Mouse (Mus musculus) neural tube, embryonic 14.5 days (tissue): Measurements from ENCODE around the gene Rab31. TPM values are rescaled to one million over a fixed set of nuclear protein-coding genes. Genes with fewer than 3 reads are reported as not detected.
A peak's percentile ranks its signal among the peaks of the same experiment; 100 is the strongest.

Source experiments
- ATAC-seq: fragments of 200-750 bp; cut with Nextera tagmentation; 2 replicates; pipeline ENCODE4 v1.8.0; 2017; ENCODE audit warnings: low read depth, mild to moderate bottlenecking, moderate TSS enrichment, moderate library complexity
- H3K27ac ChIP-seq: fragments of 300-500 bp; sonication (generic); 2 replicates; pipeline ENCODE4 v1.5.1; 2014; ENCODE audit warnings: low read depth, mild to moderate bottlenecking, control low read depth, low read length, moderate library complexity, mixed read lengths
- H3K27me3 ChIP-seq: fragments of 300-500 bp; sonication (generic); 2 replicates; pipeline ENCODE4 v1.6.1; 2014; ENCODE audit warnings: low read length; ENCODE audit not compliant: control insufficient read depth, insufficient read depth
- H3K36me3 ChIP-seq: fragments of 300-500 bp; sonication (generic); 2 replicates; pipeline ENCODE4 v1.6.1; 2014; ENCODE audit warnings: low read length, mixed read lengths; ENCODE audit not compliant: control insufficient read depth, insufficient read depth
- H3K4me1 ChIP-seq: fragments of 300-500 bp; sonication (generic); 2 replicates; pipeline ENCODE4 v1.6.1; 2014; ENCODE audit warnings: low read length; ENCODE audit not compliant: control insufficient read depth, insufficient read depth
- H3K4me2 ChIP-seq: fragments of 300-500 bp; sonication (generic); 2 replicates; pipeline ENCODE4 v1.6.1; 2014; ENCODE audit warnings: mild to moderate bottlenecking, low read depth, low read length, control low read depth
- H3K4me3 ChIP-seq: fragments of 300-500 bp; sonication (generic); 2 replicates; pipeline ENCODE4 v1.5.1; 2014; ENCODE audit warnings: low read depth, low read length, control low read depth, mixed read lengths
- H3K9ac ChIP-seq: fragments of 300-500 bp; sonication (generic); replicated peaks from 2 replicates; pipeline ENCODE4 v1.6.1; 2014; ENCODE audit warnings: low read depth, mild to moderate bottlenecking, control low read depth, low read length, mixed read lengths
- H3K9me3 ChIP-seq: fragments of 300-500 bp; sonication (generic); 2 replicates; pipeline ENCODE4 v1.6.1; 2016; ENCODE audit warnings: low read length; ENCODE audit not compliant: control insufficient read depth
- WGBS: fragments of 180-500 bp; shearing (Covaris S2); extraction: QIAGEN DNeasy Blood & Tissue Kit; methylation state at CpG from one replicate; pipeline ENCODE4 v1.1.7; 2014; 5-methylcytosine and 5-hydroxymethylcytosine counted together
- polyA plus RNA-seq: library from polyadenylated mRNA; unstranded; fragments of >200 nt; fragmentation: Nextera tagmentation; extraction: Ambion mirVana; gene quantifications from 2 replicates; pipeline ENCODE4 v1.2.1, GENCODE M21; 2014

Rab31 gene
- polyA plus RNA-seq, 1 experiment from 2014 or later, result 70.8 TPM

- H3K27ac ChIP-seq, result no peak overlapping the region
- H3K9ac ChIP-seq, result no peak overlapping the region
- ATAC-seq, result no peak
- H3K9me3 ChIP-seq, result no peaks in the 10 kb centered on the region
- H3K4me3 ChIP-seq, result no peak overlapping the region
- H3K27me3 ChIP-seq, result no peaks in the 10 kb centered on the region; the same call in 1 of the 2 replicates
- H3K4me1 ChIP-seq, result peaks cover 11% of the 10 kb centered on the region
- H3K36me3 ChIP-seq, result no peaks in the 10 kb centered on the region
- H3K4me2 ChIP-seq, result no peak overlapping the region
These were observed 13.2 kb upstream of the Rab31 start for GRCm38 (mm10) chr17:65785707-65786106.

GRCm38 (mm10) chr17:65784610-65785140 is 12.1 kb upstream of the Rab31 start:
- Histone ChIP-seq H3K4me1 (peaks cover 11% of the 10 kb centered on the region), H3K9ac (no peak overlapping the region), H3K9me3 (no peaks in the 10 kb centered on the region), H3K36me3 (no peaks in the 10 kb centered on the region), H3K27me3 (no peaks in the 10 kb centered on the region; the same call in 1 of the 2 replicates), H3K4me2 (peak overlapping the region; percentile 50), H3K4me3 (peak overlapping the region; percentile 97), H3K27ac (no peak overlapping the region)
- ATAC-seq, result no peak
- 72% methylated on average over 8 of the region's 8 CpGs for WGBS

DNA sequence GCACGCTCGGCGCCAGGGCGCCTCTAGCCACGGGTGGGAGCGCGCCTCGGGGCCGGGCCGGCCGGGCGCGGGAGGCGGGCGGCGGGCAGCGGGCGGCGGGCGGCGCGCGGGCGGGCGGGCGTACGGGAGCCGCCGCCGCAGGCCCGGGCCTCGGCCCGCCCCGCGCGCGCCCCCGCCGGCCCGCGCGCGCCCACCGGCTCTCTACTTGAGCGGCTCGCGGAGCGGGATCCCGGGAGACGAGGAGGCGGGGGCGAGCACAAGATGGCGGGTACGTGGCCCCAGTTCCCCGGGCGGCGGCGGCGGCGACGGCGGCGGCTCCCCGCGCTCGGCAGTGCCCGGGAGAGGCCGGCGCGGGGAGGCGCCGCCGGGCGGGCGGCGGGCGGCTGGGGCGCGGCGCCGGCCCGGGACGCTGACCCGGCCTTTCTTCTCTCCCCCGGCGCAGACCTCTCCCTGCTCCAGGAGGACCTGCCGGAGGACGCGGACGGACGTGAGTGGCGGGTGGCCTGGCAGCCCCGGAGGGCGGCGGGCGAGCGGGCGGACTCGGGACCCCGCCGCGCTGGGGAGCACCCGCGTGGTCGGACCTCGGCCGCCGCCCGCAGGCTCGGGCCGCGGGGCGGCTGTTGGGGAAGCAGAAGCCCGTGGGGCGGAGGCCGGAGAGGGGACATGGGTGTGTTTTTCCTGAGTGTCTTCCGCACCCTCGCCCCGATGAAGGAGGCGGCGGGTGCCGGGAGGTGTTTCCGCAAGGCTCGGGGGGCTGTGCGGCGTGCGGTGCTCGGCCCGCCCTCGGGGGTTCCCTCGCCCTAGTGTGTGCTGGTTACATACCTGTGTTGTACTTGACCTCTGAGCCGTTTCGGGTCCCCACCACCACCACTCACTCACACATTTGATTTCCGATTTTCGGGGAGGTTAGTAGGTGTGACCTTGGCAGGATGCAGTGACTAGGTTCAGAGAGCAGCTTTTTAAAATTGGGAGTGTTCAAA is 10.9 kb upstream of the Rab31 start:
- peak; percentile 71 for ATAC-seq
- peaks cover 11% of the 10 kb centered on the region for H3K4me1 ChIP-seq
- H3K27me3 ChIP-seq, result no peaks in the 10 kb centered on the region; the same call in 1 of the 2 replicates
- H3K9me3 ChIP-seq, result no peaks in the 10 kb centered on the region
- no peaks in the 10 kb centered on the region for H3K36me3 ChIP-seq
- peak overlapping the region; percentile 99 for H3K9ac ChIP-seq
- peak overlapping the region; percentile 99 for H3K27ac ChIP-seq
- H3K4me3 ChIP-seq, result peak overlapping the region; percentile 97
- 1% methylated on average over 43 of the region's 135 CpGs for WGBS
- peak overlapping the region; percentile 67 for H3K4me2 ChIP-seq

- WGBS, result under 1% methylated on average over 60 of the region's 81 CpGs
- Histone ChIP-seq H3K9me3 (no peaks in the 10 kb centered on the region), H3K4me2 (peak within 1 kb of the TSS; percentile 67), H3K9ac (peak within 1 kb of the TSS; percentile 99), H3K27me3 (no peaks in the 10 kb centered on the region; the same call in 1 of the 2 replicates), H3K4me3 (peak within 1 kb of the TSS; percentile 97), H3K36me3 (no peaks in the 10 kb centered on the region), H3K4me1 (peaks cover 11% of the 10 kb centered on the region), H3K27ac (peak within 1 kb of the TSS; percentile 99)
- peak; percentile 83 for ATAC-seq
These were observed 10.1 kb upstream of the Rab31 start, which contains the start of gene Ppp4r1 for GRCm38 (mm10) chr17:65782551-65783141. Gene Ppp4r1 (plus strand): TSS chr17:65782573.

DNA sequence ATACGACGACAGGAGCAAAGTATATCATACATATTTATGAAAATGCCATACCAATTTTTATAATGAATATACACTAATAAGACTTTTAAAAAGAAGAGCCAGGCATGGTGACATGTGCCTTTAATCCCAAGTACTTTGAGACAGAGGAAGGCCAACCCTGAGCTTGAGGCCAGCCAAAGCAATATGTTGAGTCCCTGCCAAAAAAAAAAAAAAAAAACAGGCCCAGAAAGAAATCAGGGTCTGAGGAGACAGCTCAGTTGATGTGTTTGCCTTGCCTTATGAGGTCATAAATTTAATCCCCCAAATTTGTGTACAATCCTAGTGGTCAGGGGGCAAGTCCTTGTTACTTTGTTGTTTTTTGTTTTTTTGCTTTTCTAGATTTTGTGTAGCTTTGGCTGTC is 8.4 kb upstream of the Rab31 start:
- no peak overlapping the region for H3K4me2 ChIP-seq
- H3K36me3 ChIP-seq, result no peaks in the 10 kb centered on the region
- no peak overlapping the region for H3K9ac ChIP-seq
- peaks cover 11% of the 10 kb centered on the region for H3K4me1 ChIP-seq
- H3K27me3 ChIP-seq, result no peaks in the 10 kb centered on the region; the same call in 1 of the 2 replicates
- no peak for ATAC-seq
- H3K9me3 ChIP-seq, result no peaks in the 10 kb centered on the region
- H3K4me3 ChIP-seq, result no peak overlapping the region
- 98% methylated on average over 2 of the region's 2 CpGs for WGBS
- H3K27ac ChIP-seq, result no peak overlapping the region

DNA sequence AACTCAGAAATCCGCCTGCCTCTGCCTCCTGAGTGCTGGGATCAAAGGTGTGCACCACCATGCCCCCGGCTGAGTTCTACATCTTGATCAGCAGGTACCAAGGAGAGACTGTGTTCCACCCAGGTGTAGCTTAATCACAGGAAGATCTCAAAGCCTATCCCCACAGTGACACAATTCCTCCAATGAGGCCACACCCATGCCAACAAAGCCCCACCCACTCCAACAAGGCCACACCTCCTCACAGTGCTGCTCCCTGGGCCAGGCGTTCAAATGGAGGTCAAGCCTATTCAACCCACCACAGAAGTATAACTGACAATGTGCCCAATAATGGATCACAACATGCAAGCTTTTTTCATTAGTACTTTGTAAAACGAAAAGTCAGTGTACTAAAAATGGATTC is 4.9 kb upstream of the Rab31 start:
- Histone ChIP-seq H3K9me3 (no peaks in the 10 kb centered on the region), H3K9ac (no peak overlapping the region), H3K36me3 (no peaks in the 10 kb centered on the region), H3K27me3 (no peaks in the 10 kb centered on the region), H3K4me2 (no peak overlapping the region), H3K4me3 (no peak overlapping the region), H3K4me1 (peaks cover 9% of the 10 kb centered on the region; the same call in 1 of the 2 replicates), H3K27ac (no peak overlapping the region)
- 91% methylated on average over 4 of the region's 4 CpGs for WGBS
- ATAC-seq, result no peak

- no peak overlapping the region for H3K4me3 ChIP-seq
- no peak overlapping the region for H3K9ac ChIP-seq
- H3K36me3 ChIP-seq, result no peaks in the 10 kb centered on the region
- peaks cover 10% of the 10 kb centered on the region for H3K4me1 ChIP-seq
- no peaks in the 10 kb centered on the region for H3K27me3 ChIP-seq
- no peak overlapping the region for H3K27ac ChIP-seq
- H3K9me3 ChIP-seq, result no peaks in the 10 kb centered on the region
- WGBS, result 85% methylated on average over 1 of the region's 1 CpGs
- ATAC-seq, result no peak
- no peak overlapping the region for H3K4me2 ChIP-seq
These were observed 3.7 kb upstream of the Rab31 start for GRCm38 (mm10) chr17:65776228-65776627.

DNA sequence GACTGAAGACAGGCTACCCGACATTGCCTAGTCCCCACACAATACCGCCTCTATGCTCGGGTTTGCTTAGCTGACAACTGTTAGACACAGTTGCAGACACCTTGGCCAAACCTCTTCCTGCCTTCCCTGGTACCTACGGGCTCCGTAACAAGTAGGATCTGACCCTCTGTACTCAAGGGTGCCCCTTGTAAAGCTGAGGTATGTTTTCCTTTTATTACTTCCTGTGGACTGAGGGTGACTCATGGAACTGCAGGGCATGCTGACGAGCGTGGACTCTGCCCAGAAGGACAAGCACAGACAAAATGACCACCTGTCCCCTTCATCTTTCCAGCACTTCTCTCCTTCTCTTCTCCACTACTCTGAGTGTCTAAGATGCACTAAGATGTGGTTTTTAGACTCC is 1.9 kb upstream of the Rab31 start:
- Histone ChIP-seq H3K9ac (no peak overlapping the region), H3K4me1 (peaks cover 27% of the 10 kb centered on the region), H3K9me3 (no peaks in the 10 kb centered on the region), H3K36me3 (no peaks in the 10 kb centered on the region), H3K4me2 (no peak overlapping the region), H3K27ac (no peak overlapping the region), H3K4me3 (no peak overlapping the region), H3K27me3 (no peaks in the 10 kb centered on the region)
- WGBS, result 72% methylated on average over 7 of the region's 7 CpGs
- ATAC-seq, result no peak

GRCm38 (mm10) chr17:65773617-65774016 is 1.1 kb upstream of the Rab31 start:
- 62% methylated on average over 4 of the region's 4 CpGs for WGBS
- Histone ChIP-seq H3K27me3 (no peaks in the 10 kb centered on the region), H3K27ac (no peak overlapping the region), H3K4me1 (peaks cover 33% of the 10 kb centered on the region), H3K36me3 (no peaks in the 10 kb centered on the region), H3K9ac (no peak overlapping the region), H3K9me3 (no peaks in the 10 kb centered on the region), H3K4me2 (no peak overlapping the region), H3K4me3 (no peak overlapping the region)
- ATAC-seq, result no peak
